Mouse (Mus musculus) right cerebral cortex, adult 18-20 months (tissue): Measurements from ENCODE around the gene E030018B13Rik.

ENCODE experiments used
- DNase-seq: peaks from one replicate; pipeline ENCODE4 v3.0.0; 2022; ENCODE audit warnings: mixed read lengths

Gene E030018B13Rik

GRCm38 (mm10) chr7:63898201-63898600 lies 18.5 kb upstream of the E030018B13Rik start:
- no peak for DNase-seq

- DNase-seq = no peak
Observed at GRCm38 (mm10) chr7:63899925-63900324, 16.7 kb upstream of the E030018B13Rik start.

- no peak for DNase-seq
Observed at GRCm38 (mm10) chr7:63900411-63900810, 16.2 kb upstream of the E030018B13Rik start.

GRCm38 (mm10) chr7:63901346-63901745 lies 15.3 kb upstream of the E030018B13Rik start:
- DNase-seq = peak; percentile 70

GRCm38 (mm10) chr7:63901942-63902341 lies 14.7 kb upstream of the E030018B13Rik start:
- DNase-seq = no peak

GRCm38 (mm10) chr7:63902604-63903210 lies 13.9 kb upstream of the E030018B13Rik start:
- DNase-seq = no peak

- DNase-seq = no peak
Observed at GRCm38 (mm10) chr7:63903635-63904380, 12.8 kb upstream of the E030018B13Rik start.

GRCm38 (mm10) chr7:63905190-63905589 lies 11.5 kb upstream of the E030018B13Rik start:
- no peak for DNase-seq

- no peak for DNase-seq
Observed at GRCm38 (mm10) chr7:63905642-63906041, 11.0 kb upstream of the E030018B13Rik start.

GRCm38 (mm10) chr7:63907778-63908495 lies 8.7 kb upstream of the E030018B13Rik start:
- no peak for DNase-seq

- DNase-seq = no peak
Observed at GRCm38 (mm10) chr7:63908496-63909285, 8.0 kb upstream of the E030018B13Rik start.

GRCm38 (mm10) chr7:63910225-63910624 lies 6.4 kb upstream of the E030018B13Rik start:
- no peak for DNase-seq

GRCm38 (mm10) chr7:63910912-63911311 lies 5.7 kb upstream of the E030018B13Rik start:
- no peak for DNase-seq

GRCm38 (mm10) chr7:63911383-63912233 lies 5.0 kb upstream of the E030018B13Rik start:
- DNase-seq = no peak

GRCm38 (mm10) chr7:63912234-63912810 lies 4.3 kb upstream of the E030018B13Rik start:
- no peak for DNase-seq

GRCm38 (mm10) chr7:63912924-63913723 lies 3.5 kb upstream of the E030018B13Rik start:
- no peak for DNase-seq

GRCm38 (mm10) chr7:63913724-63914692 lies 2.6 kb upstream of the E030018B13Rik start:
- no peak for DNase-seq

- DNase-seq = no peak
Observed at GRCm38 (mm10) chr7:63914891-63915290, 1.8 kb upstream of the E030018B13Rik start.

- DNase-seq = peak; percentile 57
Observed at GRCm38 (mm10) chr7:63917693-63918092, 1.0 kb downstream of the E030018B13Rik start.
